Mouse (Mus musculus) heart, adult 2 months (tissue): ENCODE measurements around the gene Gm11168.
"Not testable (repeated sequence)": the region's sequence is repeated elsewhere in the genome, so short reads cannot be mapped to it uniquely, and the experiment has no call there.

ENCODE experiments used
- CTCF ChIP-seq: fragments of 200-600 bp; IDR thresholded peaks from 2 replicates; pipeline ENCODE4 v1.8.1; 2022; ENCODE audit warnings: antibody characterized with exemption, mild to moderate bottlenecking, moderate library complexity
- POLR2A ChIP-seq: fragments of 200-500 bp; IDR thresholded peaks from 2 replicates; pipeline ENCODE4 v1.6.1; 2011; ENCODE audit warnings: mild to moderate bottlenecking, low read depth, low read length, control low read depth; ENCODE audit not compliant: insufficient read depth

DNA sequence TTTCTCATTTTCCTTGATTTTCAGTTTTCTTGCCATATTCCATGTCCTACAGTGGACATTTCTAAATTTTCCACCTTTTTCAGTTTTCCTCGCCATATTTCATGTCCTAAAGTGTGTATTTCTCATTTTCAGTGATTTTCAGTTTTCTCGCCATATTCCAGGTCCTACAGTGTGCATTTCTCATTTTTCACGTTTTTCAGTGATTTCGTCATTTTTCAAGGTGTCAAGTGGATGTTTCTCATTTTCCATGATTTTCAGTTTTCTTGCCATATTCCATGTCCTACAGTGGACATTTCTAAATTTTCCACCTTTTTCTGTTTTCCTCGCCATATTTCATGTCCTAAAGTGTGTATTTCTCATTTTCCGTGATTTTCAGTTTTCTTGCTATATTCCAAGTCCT is 22.5 kb downstream of the Gm11168 start:
- TF ChIP-seq POLR2A, CTCF: not testable (repeated sequence)
